Mouse (Mus musculus): ENCODE data around the gene Irx6. TPM values are rescaled to one million over a fixed set of nuclear protein-coding genes. Genes with fewer than 3 reads are reported as not detected.

The Irx6 gene
- polyA plus RNA-seq, 1 experiment: not detected

- no peaks in the 10 kb centered on the region for H3K9me3 ChIP-seq
- peaks cover 48% of the 10 kb centered on the region for H3K27me3 ChIP-seq (replicated peaks)
- no peaks in the 10 kb centered on the region for H3K36me3 ChIP-seq (replicated peaks; ENCODE audit: low read length)
- H3K4me1 ChIP-seq: no peaks in the 10 kb centered on the region; the same call in 1 of the 2 replicates
- TF ChIP-seq FLI1 (IDR thresholded peaks at IDR 0.05; ENCODE audit: low read length) (no peak), GATA1 (IDR thresholded peaks at IDR 0.05; ENCODE audit: borderline replicate concordance, low read length) (no peak)
- H3K4me3 ChIP-seq (replicated peaks): no peak overlapping the region
Observed at GRCm38 (mm10) chr8:92673101-92673500, 987 bp upstream of the Irx6 start.

GRCm38 (mm10) chr8:92673555-92674243 lies 389 bp upstream of the Irx6 start:
- peaks cover 54% of the 10 kb centered on the region for H3K27me3 ChIP-seq (replicated peaks)
- TF ChIP-seq GATA1 (IDR thresholded peaks at IDR 0.05; ENCODE audit: borderline replicate concordance, low read length) (no peak), FLI1 (IDR thresholded peaks at IDR 0.05; ENCODE audit: low read length) (no peak)
- no peaks in the 10 kb centered on the region for H3K36me3 ChIP-seq (replicated peaks; ENCODE audit: low read length)
- H3K4me3 ChIP-seq (replicated peaks): no peak overlapping the region
- H3K9me3 ChIP-seq: no peaks in the 10 kb centered on the region
- no peaks in the 10 kb centered on the region; the same call in 1 of the 2 replicates for H3K4me1 ChIP-seq

DNA sequence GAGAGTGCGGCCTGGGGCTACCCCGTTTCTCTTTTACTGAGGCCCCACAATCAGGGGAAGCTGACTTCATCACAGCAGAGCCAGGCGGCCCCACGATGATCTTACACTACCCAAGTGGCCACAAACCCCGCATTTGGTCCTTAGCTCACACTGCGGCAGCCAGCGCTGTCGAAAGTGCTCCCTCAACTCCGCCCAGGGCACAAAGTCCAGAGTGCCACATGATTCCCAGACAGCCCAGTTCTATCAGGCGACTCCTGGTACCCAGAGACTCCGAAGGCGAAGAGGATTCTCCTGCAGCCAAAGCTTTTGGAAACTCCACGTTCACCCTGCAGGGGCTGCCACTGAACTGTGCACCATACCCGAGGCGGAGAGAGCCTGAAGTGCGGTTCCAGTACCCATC lies 4.3 kb downstream of the Irx6 start:
- TF ChIP-seq FLI1 (IDR thresholded peaks at IDR 0.05; ENCODE audit: low read length): no peak
- TF ChIP-seq GATA1 (IDR thresholded peaks at IDR 0.05; ENCODE audit: borderline replicate concordance, low read length): no peak
- H3K36me3 ChIP-seq (replicated peaks; ENCODE audit: low read length): no peaks in the 10 kb centered on the region
- no peaks in the 10 kb centered on the region for H3K9me3 ChIP-seq
- H3K27me3 ChIP-seq (replicated peaks): peaks cover 53% of the 10 kb centered on the region
- H3K4me3 ChIP-seq (replicated peaks): no peak overlapping the region
- no peaks in the 10 kb centered on the region; the same call in 1 of the 2 replicates for H3K4me1 ChIP-seq

- Histone ChIP-seq H3K36me3 (replicated peaks; ENCODE audit: low read length) (no peaks in the 10 kb centered on the region), H3K4me3 (replicated peaks) (no peak overlapping the region), H3K4me1 (no peaks in the 10 kb centered on the region), H3K9me3 (peaks cover 27% of the 10 kb centered on the region), H3K27me3 (replicated peaks) (no peaks in the 10 kb centered on the region)
- TF ChIP-seq FLI1 (IDR thresholded peaks at IDR 0.05; ENCODE audit: low read length): no peak
- TF ChIP-seq GATA1 (IDR thresholded peaks at IDR 0.05; ENCODE audit: borderline replicate concordance, low read length): no peak
Observed at GRCm38 (mm10) chr8:92697361-92697760, 23.3 kb downstream of the Irx6 start.

- no peak for TF ChIP-seq GATA1 (IDR thresholded peaks at IDR 0.05; ENCODE audit: borderline replicate concordance, low read length)
- no peak for TF ChIP-seq FLI1 (IDR thresholded peaks at IDR 0.05; ENCODE audit: low read length)
- Histone ChIP-seq H3K9me3 (peaks cover 24% of the 10 kb centered on the region), H3K4me1 (no peaks in the 10 kb centered on the region)
Observed at GRCm38 (mm10) chr8:92698411-92698810, 24.3 kb downstream of the Irx6 start.

DNA sequence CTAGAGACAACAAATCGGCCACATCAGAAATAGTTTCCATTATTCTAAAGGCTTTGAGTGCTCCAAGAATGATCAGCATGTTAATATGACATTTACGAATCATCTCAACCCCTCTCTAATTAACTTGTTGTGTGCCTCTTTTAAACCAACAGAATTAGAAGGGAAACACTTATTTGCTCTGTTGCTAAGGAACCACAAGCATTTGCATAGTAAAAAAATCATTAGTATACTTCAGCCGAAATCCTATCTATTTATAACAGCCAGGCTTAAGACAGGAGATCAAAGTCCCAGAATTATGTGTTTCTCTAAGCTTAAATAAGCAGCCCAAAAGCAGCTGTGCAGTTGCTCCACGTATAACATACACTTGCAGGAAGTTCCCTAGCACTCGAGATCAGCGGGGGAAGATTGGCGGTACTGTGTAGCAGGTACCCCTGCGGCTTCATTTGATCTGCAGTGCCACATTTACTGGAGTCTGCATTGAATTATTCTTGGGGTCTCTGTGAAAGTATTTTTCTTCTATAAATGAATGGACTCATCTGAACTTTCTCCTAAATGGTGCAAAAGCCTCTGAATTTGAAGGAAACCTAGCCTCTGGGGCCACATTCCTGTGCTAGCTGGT lies 25.9 kb downstream of the Irx6 start:
- Histone ChIP-seq H3K27me3 (replicated peaks) (no peaks in the 10 kb centered on the region), H3K9me3 (peaks cover 15% of the 10 kb centered on the region), H3K4me1 (no peaks in the 10 kb centered on the region), H3K36me3 (replicated peaks; ENCODE audit: low read length) (no peaks in the 10 kb centered on the region), H3K4me3 (replicated peaks) (no peak overlapping the region)
- TF ChIP-seq GATA1 (IDR thresholded peaks at IDR 0.05; ENCODE audit: borderline replicate concordance, low read length) (no peak), FLI1 (IDR thresholded peaks at IDR 0.05; ENCODE audit: low read length) (no peak)

More at GRCm38 (mm10) chr8:92698411-92698810, 24.3 kb downstream of the Irx6 start:
- no peaks in the 10 kb centered on the region for H3K36me3 ChIP-seq (replicated peaks; ENCODE audit: low read length)
- no peak overlapping the region for H3K4me3 ChIP-seq (replicated peaks)
- H3K27me3 ChIP-seq (replicated peaks): no peaks in the 10 kb centered on the region

GRCm38 (mm10) chr8:92703375-92703774 lies 29.3 kb downstream of the Irx6 start:
- TF ChIP-seq FLI1 (IDR thresholded peaks at IDR 0.05; ENCODE audit: low read length): no peak
- no peak for TF ChIP-seq GATA1 (IDR thresholded peaks at IDR 0.05; ENCODE audit: borderline replicate concordance, low read length)
- Histone ChIP-seq H3K27me3 (replicated peaks) (no peaks in the 10 kb centered on the region), H3K4me1 (no peaks in the 10 kb centered on the region), H3K36me3 (replicated peaks; ENCODE audit: low read length) (no peaks in the 10 kb centered on the region), H3K4me3 (replicated peaks) (no peak overlapping the region), H3K9me3 (peaks cover 2% of the 10 kb centered on the region)

DNA sequence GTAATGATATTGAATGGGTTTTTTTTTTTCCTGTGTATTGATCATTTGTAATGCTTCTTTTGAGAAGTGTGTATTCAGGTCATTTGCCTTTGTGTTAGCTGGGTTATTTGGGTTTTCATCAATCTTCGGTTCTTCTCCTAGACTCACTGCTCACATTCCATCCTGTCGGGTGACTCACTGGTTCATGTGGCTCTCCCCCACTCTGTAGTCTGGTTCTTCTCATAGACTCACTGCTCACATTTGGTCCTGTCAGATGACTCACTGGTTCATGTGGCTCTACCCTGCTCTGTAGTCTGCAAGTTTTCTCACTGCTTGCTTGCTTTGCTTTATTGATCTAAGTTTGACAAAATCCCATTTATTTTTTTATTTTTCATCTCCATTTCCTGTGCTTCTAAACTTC lies 32.2 kb downstream of the Irx6 start:
- Histone ChIP-seq H3K4me3 (replicated peaks) (no peak overlapping the region), H3K4me1 (no peaks in the 10 kb centered on the region)

DNA sequence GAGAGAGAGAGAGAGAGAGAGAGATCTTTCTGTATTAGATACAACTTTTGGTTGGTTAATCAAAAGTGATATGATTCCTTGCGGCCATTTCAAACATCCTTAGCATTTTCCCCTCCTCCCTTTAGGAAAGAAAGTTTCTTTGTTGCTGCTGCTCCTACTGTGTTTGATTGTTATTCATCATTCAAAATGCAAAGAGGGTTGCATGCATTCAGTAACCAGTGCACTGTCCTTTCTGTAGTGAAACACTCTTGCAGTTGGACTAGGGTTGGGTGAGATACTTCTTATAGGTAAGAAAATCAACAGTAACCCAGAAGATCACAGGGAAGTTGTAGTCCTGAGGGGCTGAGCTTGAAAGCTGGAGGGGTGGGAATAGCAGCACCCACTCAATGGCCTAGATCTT lies 39.2 kb downstream of the Irx6 start:
- TF ChIP-seq GATA1 (IDR thresholded peaks at IDR 0.05; ENCODE audit: borderline replicate concordance, low read length) (no peak), FLI1 (IDR thresholded peaks at IDR 0.05; ENCODE audit: low read length) (no peak)
- no peaks in the 10 kb centered on the region for H3K27me3 ChIP-seq (replicated peaks)
- no peak overlapping the region for H3K4me3 ChIP-seq (replicated peaks)
- H3K9me3 ChIP-seq: peaks cover 7% of the 10 kb centered on the region
- no peaks in the 10 kb centered on the region for H3K4me1 ChIP-seq
- H3K36me3 ChIP-seq (replicated peaks; ENCODE audit: low read length): no peaks in the 10 kb centered on the region

More for the DNA sequence above, 32.2 kb downstream of the Irx6 start:
- Histone ChIP-seq H3K36me3 (replicated peaks; ENCODE audit: low read length) (no peaks in the 10 kb centered on the region), H3K9me3 (peaks cover 7% of the 10 kb centered on the region), H3K27me3 (replicated peaks) (no peaks in the 10 kb centered on the region)
- TF ChIP-seq FLI1 (IDR thresholded peaks at IDR 0.05; ENCODE audit: low read length) (no peak), GATA1 (IDR thresholded peaks at IDR 0.05; ENCODE audit: borderline replicate concordance, low read length) (no peak)

DNA sequence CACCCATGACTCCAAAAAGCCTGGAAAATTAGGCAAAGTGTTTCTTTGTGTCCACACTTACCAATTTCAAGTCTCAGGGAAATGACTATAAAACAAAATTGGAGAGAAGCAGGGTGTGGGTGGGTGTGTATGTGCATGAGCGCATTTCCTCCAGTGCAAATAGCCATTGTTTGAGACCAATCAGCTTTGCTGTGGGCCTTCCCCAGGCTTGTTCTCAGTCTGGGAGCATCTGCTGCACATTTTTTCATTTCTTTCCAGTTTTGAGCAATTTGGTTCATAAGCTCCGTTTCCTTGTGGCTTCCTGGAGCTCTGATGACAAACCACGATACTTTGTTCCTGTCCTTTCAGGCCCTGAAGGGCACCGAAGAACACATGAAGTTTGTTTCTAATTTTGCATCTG lies 43.3 kb downstream of the Irx6 start:
- TF ChIP-seq FLI1 (IDR thresholded peaks at IDR 0.05; ENCODE audit: low read length): no peak
- no peak for TF ChIP-seq GATA1 (IDR thresholded peaks at IDR 0.05; ENCODE audit: borderline replicate concordance, low read length)
- Histone ChIP-seq H3K36me3 (replicated peaks; ENCODE audit: low read length) (no peaks in the 10 kb centered on the region), H3K4me1 (no peaks in the 10 kb centered on the region), H3K4me3 (replicated peaks) (no peak overlapping the region), H3K27me3 (replicated peaks) (no peaks in the 10 kb centered on the region), H3K9me3 (0 out of 2 replicates have a peak, but pooled peaks cover 3% of the 10 kb centered on the region)
